Mouse (Mus musculus): ENCODE results near the gene Mark2. TPM values are rescaled to one million over a fixed set of nuclear protein-coding genes. Genes with fewer than 3 reads are reported as not detected.

Mark2 gene
- polyA plus RNA-seq (2014; fragmentation: Nextera tagmentation; extraction: Ambion mirVana), result 51.9 and 54.9 TPM in 2 replicates

- no peaks in the 10 kb centered on the region for H3K27me3 ChIP-seq (ENCODE audit: control insufficient read depth, insufficient read depth, low read length)
- H3K9ac ChIP-seq (ENCODE audit: low read depth, low read length), result peak within 1 kb of the TSS; percentile 96
- H3K36me3 ChIP-seq (ENCODE audit: control insufficient read depth, insufficient read depth, low read length), result no peaks in the 10 kb centered on the region
- WGBS, result 2% methylated on average over 62 of the region's 63 CpGs
- peaks cover 22% of the 10 kb centered on the region for H3K4me1 ChIP-seq (ENCODE audit: control insufficient read depth, insufficient read depth, low read length)
- peak within 1 kb of the TSS; percentile 67 for H3K27ac ChIP-seq (ENCODE audit: low read depth, low read length)
- peak; percentile 93 for ATAC-seq (ENCODE audit: low FRiP score, low TSS enrichment)
- no peaks in the 10 kb centered on the region for H3K9me3 ChIP-seq (ENCODE audit: control insufficient read depth, low read length)
- H3K4me3 ChIP-seq (ENCODE audit: low read length), result peak within 1 kb of the TSS; percentile 89
- H3K4me2 ChIP-seq (replicated peaks; ENCODE audit: low read depth, low read length), result peak within 1 kb of the TSS; percentile 89
These were observed at the start of gene Mark2 for GRCm38 (mm10) chr19:7341512-7342397. Gene Mark2 (minus strand): TSS chr19:7341860.

DNA sequence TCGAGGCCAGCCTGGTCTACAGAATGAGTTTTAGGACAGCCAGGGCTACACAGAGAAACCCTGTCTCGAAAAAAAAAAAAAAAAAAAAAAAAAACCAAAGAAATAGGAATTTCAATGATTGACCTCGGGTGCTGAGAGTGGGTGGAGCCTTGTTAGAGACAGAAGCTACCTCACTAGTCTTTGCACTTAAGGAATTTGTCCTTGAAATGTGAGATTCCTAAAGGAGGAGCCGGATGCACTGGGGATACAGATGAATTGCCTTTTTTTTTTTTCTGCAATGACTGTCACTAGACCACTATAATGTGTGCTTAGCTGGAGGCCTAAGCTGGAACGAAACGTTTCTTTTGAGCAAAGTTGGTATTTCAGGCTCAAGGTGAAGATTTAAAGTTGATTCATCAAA, 46.8 kb upstream of the Mark2 start:
- Histone ChIP-seq H3K4me1 (ENCODE audit: control insufficient read depth, insufficient read depth, low read length) (peaks cover 6% of the 10 kb centered on the region; the same call in 1 of the 2 replicates), H3K9me3 (ENCODE audit: control insufficient read depth, low read length) (peaks cover 13% of the 10 kb centered on the region), H3K4me2 (replicated peaks; ENCODE audit: low read depth, low read length) (no peak overlapping the region), H3K27me3 (ENCODE audit: control insufficient read depth, insufficient read depth, low read length) (no peaks in the 10 kb centered on the region), H3K4me3 (ENCODE audit: low read length) (no peak overlapping the region), H3K36me3 (ENCODE audit: control insufficient read depth, insufficient read depth, low read length) (no peaks in the 10 kb centered on the region), H3K9ac (ENCODE audit: low read depth, low read length) (no peak overlapping the region), H3K27ac (ENCODE audit: low read depth, low read length) (no peak overlapping the region)
- ATAC-seq (ENCODE audit: low FRiP score, low TSS enrichment), result no peak
- 80% methylated on average over 6 of the region's 6 CpGs for WGBS

- Histone ChIP-seq H3K4me3 (ENCODE audit: low read length) (no peak overlapping the region), H3K4me2 (replicated peaks; ENCODE audit: low read depth, low read length) (no peak overlapping the region), H3K9ac (ENCODE audit: low read depth, low read length) (no peak overlapping the region), H3K9me3 (ENCODE audit: control insufficient read depth, low read length) (peaks cover 12% of the 10 kb centered on the region), H3K4me1 (ENCODE audit: control insufficient read depth, insufficient read depth, low read length) (peaks cover 13% of the 10 kb centered on the region), H3K27me3 (ENCODE audit: control insufficient read depth, insufficient read depth, low read length) (no peaks in the 10 kb centered on the region), H3K36me3 (ENCODE audit: control insufficient read depth, insufficient read depth, low read length) (no peaks in the 10 kb centered on the region), H3K27ac (ENCODE audit: low read depth, low read length) (no peak overlapping the region)
- no peak for ATAC-seq (ENCODE audit: low FRiP score, low TSS enrichment)
- 67% methylated on average over 2 of the region's 2 CpGs for WGBS
These were observed 44.4 kb upstream of the Mark2 start for GRCm38 (mm10) chr19:7386042-7386441.

DNA sequence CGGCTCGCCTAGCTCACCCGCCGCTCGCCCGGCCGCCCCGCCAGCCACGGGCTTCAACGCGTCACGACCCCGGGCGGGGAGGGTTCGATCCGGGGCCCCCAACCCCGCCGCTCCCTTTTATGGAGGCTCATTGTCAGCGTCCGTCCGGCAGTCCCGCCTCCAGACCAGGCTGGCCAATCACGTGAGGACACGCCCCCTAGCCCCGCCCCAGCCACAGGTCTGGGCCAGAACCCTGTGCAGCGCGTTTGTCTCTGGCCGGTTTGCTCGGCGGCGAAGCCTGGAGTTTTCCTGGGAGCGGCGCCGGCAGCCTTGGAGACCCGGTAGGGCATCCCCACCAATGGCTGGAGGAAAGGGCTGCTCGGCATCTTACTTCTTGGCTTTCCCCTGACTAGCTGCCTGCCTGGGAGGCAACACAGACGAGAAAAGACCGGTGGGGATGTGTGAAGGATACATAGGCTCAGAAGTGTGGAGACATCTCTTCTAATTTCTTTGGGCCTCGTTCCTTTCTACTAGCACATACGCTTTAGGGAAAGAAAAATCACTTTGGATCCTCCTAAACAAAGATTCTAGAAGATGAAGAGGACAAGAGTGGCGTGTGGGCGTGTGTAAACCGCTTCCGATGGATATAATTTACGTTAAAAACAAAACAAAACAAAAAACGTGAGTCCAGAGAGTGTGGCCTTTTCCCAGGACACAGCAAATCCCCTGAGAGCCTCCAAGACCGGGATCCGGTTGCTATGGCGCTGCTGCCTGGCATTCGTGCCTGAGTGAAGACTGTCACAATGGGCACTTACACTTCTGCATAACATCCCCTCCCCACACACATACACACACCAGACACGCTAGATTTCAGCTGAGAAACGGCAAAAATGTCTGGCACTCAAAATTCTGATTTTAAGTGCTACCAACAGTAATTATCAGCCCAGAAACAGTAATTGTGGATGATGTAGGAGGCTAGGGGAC, 41.5 kb upstream of the Mark2 start, which contains the start of gene Spindoc:
Spindoc (minus strand) TSS at position 92 of the 963 bp plus-strand sequence.
- Histone ChIP-seq H3K4me1 (ENCODE audit: control insufficient read depth, insufficient read depth, low read length) (peaks cover 13% of the 10 kb centered on the region), H3K9me3 (ENCODE audit: control insufficient read depth, low read length) (peaks cover 4% of the 10 kb centered on the region; the same call in 1 of the 2 replicates), H3K9ac (ENCODE audit: low read depth, low read length) (peak within 1 kb of the TSS; percentile 96), H3K4me2 (replicated peaks; ENCODE audit: low read depth, low read length) (peak within 1 kb of the TSS; percentile 78), H3K27ac (ENCODE audit: low read depth, low read length) (peak within 1 kb of the TSS; percentile 92), H3K27me3 (ENCODE audit: control insufficient read depth, insufficient read depth, low read length) (no peaks in the 10 kb centered on the region), H3K4me3 (ENCODE audit: low read length) (peak within 1 kb of the TSS; percentile 61), H3K36me3 (ENCODE audit: control insufficient read depth, insufficient read depth, low read length) (no peaks in the 10 kb centered on the region; the same call in 1 of the 2 replicates)
- ATAC-seq (ENCODE audit: low FRiP score, low TSS enrichment), result peak; percentile 99
- 1% methylated on average over 50 of the region's 52 CpGs for WGBS

GRCm38 (mm10) chr19:7382248-7382902, 40.7 kb upstream of the Mark2 start:
- WGBS, result under 1% methylated on average over 54 of the region's 60 CpGs
- no peaks in the 10 kb centered on the region for H3K27me3 ChIP-seq (ENCODE audit: control insufficient read depth, insufficient read depth, low read length)
- H3K4me3 ChIP-seq (ENCODE audit: low read length), result peak overlapping the region; percentile 61
- H3K4me2 ChIP-seq (replicated peaks; ENCODE audit: low read depth, low read length), result peak overlapping the region; percentile 78
- peaks cover 13% of the 10 kb centered on the region for H3K4me1 ChIP-seq (ENCODE audit: control insufficient read depth, insufficient read depth, low read length)
- ATAC-seq (ENCODE audit: low FRiP score, low TSS enrichment), result peak; percentile 62
- peaks cover 4% of the 10 kb centered on the region; the same call in 1 of the 2 replicates for H3K9me3 ChIP-seq (ENCODE audit: control insufficient read depth, low read length)
- peaks cover 3% of the 10 kb centered on the region; the same call in 1 of the 2 replicates for H3K36me3 ChIP-seq (ENCODE audit: control insufficient read depth, insufficient read depth, low read length)
- H3K27ac ChIP-seq (ENCODE audit: low read depth, low read length), result peak overlapping the region; percentile 92
- peak overlapping the region; percentile 96 for H3K9ac ChIP-seq (ENCODE audit: low read depth, low read length)

- H3K4me2 ChIP-seq (replicated peaks; ENCODE audit: low read depth, low read length), result peak overlapping the region; percentile 78
- peak overlapping the region; percentile 61 for H3K4me3 ChIP-seq (ENCODE audit: low read length)
- no peak for ATAC-seq (ENCODE audit: low FRiP score, low TSS enrichment)
- peak overlapping the region; percentile 92 for H3K27ac ChIP-seq (ENCODE audit: low read depth, low read length)
- no peaks in the 10 kb centered on the region for H3K27me3 ChIP-seq (ENCODE audit: control insufficient read depth, insufficient read depth, low read length)
- under 1% methylated on average over 8 of the region's 8 CpGs for WGBS
- H3K9me3 ChIP-seq (ENCODE audit: control insufficient read depth, low read length), result peaks cover 4% of the 10 kb centered on the region; the same call in 1 of the 2 replicates
- peaks cover 3% of the 10 kb centered on the region; the same call in 1 of the 2 replicates for H3K36me3 ChIP-seq (ENCODE audit: control insufficient read depth, insufficient read depth, low read length)
- H3K4me1 ChIP-seq (ENCODE audit: control insufficient read depth, insufficient read depth, low read length), result peaks cover 13% of the 10 kb centered on the region
- peak overlapping the region; percentile 96 for H3K9ac ChIP-seq (ENCODE audit: low read depth, low read length)
These were observed 40.2 kb upstream of the Mark2 start for GRCm38 (mm10) chr19:7381906-7382247.

DNA sequence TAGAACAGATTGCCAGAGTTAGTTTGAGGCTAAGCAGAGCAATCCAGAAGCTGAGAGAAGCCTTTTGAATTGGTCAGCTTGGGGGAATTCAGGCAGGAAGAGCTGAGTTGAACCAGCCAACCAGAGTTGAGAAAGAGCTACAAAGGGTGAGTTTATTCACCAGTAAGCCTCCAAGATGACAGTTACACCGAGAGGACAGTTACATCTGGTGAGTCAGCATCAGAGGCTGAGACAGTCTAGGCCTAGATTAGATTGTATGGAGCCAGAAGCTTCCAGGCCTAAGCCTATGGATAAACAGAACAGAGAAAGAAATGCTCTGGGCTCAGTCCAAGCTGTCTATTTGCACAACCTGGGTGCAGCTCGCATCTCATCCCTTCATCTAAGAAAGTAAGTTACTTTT, 36.0 kb upstream of the Mark2 start:
- Histone ChIP-seq H3K27ac (ENCODE audit: low read depth, low read length) (no peak overlapping the region), H3K36me3 (ENCODE audit: control insufficient read depth, insufficient read depth, low read length) (peaks cover 33% of the 10 kb centered on the region), H3K27me3 (ENCODE audit: control insufficient read depth, insufficient read depth, low read length) (no peaks in the 10 kb centered on the region), H3K4me3 (ENCODE audit: low read length) (no peak overlapping the region), H3K4me2 (replicated peaks; ENCODE audit: low read depth, low read length) (no peak overlapping the region), H3K4me1 (ENCODE audit: control insufficient read depth, insufficient read depth, low read length) (peaks cover 7% of the 10 kb centered on the region), H3K9me3 (ENCODE audit: control insufficient read depth, low read length) (no peaks in the 10 kb centered on the region), H3K9ac (ENCODE audit: low read depth, low read length) (no peak overlapping the region)
- no peak for ATAC-seq (ENCODE audit: low FRiP score, low TSS enrichment)
- 74% methylated on average over 2 of the region's 2 CpGs for WGBS

GRCm38 (mm10) chr19:7374491-7374890, 32.8 kb upstream of the Mark2 start:
- no peak overlapping the region for H3K4me3 ChIP-seq (ENCODE audit: low read length)
- no peaks in the 10 kb centered on the region for H3K27me3 ChIP-seq (ENCODE audit: control insufficient read depth, insufficient read depth, low read length)
- H3K36me3 ChIP-seq (ENCODE audit: control insufficient read depth, insufficient read depth, low read length), result peaks cover 61% of the 10 kb centered on the region
- H3K4me2 ChIP-seq (replicated peaks; ENCODE audit: low read depth, low read length), result no peak overlapping the region
- ATAC-seq (ENCODE audit: low FRiP score, low TSS enrichment), result no peak
- no peak overlapping the region for H3K9ac ChIP-seq (ENCODE audit: low read depth, low read length)
- H3K4me1 ChIP-seq (ENCODE audit: control insufficient read depth, insufficient read depth, low read length), result no peaks in the 10 kb centered on the region
- no peaks in the 10 kb centered on the region for H3K9me3 ChIP-seq (ENCODE audit: control insufficient read depth, low read length)
- no peak overlapping the region for H3K27ac ChIP-seq (ENCODE audit: low read depth, low read length)
- WGBS, result 91% methylated on average over 8 of the region's 8 CpGs

Data from kidney, embryonic 14.5 days (tissue).